Mouse (Mus musculus): ENCODE measurements around the gene Gpr137c. TPM values are rescaled to one million over a fixed set of nuclear protein-coding genes. Genes with fewer than 3 reads are reported as not detected.
A peak's percentile ranks its signal among the peaks of the same experiment; 100 is the strongest.

The Gpr137c gene
- polyA plus RNA-seq, 1 experiment from 2014 or later, result 0.10 TPM

DNA sequence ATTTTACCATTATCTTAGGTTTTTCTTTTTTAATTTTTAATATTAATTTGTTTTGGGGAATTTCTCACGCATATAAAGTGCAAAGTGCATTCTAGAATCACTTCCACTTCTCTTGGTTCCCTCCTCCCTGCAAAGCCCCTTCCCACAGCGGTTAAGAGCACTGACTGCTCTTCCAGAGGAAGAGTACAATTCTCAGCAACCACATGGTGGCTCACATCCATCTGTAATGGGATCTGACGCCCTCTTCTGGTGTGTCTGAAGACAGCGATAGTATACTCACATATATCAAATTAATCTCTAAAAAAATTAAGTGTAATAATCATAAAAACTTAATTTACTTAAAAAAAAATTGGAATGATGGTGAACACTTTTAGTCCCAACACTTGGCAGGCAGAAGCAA, 84.9 kb downstream of the Gpr137c start:
- H3K4me1 ChIP-seq (replicated peaks), result peaks cover 17% of the 10 kb centered on the region
- no peak overlapping the region for H3K27ac ChIP-seq
- ATAC-seq (ENCODE audit: low read depth) (no peak), DNase-seq (no peak)
- 76% methylated on average over 4 of the region's 4 CpGs for WGBS (ENCODE audit: insufficient replicate concordance)
- H3K27me3 ChIP-seq, result no peaks in the 10 kb centered on the region
- H3K9me3 ChIP-seq (replicated peaks), result no peaks in the 10 kb centered on the region
- peaks cover 60% of the 10 kb centered on the region for H3K36me3 ChIP-seq
- H3K4me2 ChIP-seq, result no peak overlapping the region
- no peak overlapping the region for H3K9ac ChIP-seq
- no peak overlapping the region for H3K4me3 ChIP-seq (replicated peaks)

DNA sequence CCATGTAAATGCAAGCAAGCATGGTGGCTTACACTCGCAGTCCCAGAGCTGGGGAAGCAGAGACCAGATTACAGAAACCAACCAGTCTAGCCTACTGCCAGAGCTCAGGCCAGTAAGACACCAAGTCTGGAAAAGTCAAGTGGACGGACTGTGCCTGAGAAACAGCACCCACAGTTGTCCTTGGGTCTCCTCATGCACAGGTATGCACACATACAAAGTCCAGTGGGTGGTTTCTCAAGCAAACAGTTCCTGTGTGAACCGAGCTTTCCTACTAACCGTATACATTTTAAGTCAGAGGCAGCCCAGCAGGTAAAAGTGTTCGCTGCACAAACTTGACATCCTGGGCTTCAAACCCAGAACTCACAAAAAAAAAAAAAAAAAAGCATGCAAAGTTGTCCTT, 86.3 kb downstream of the Gpr137c start:
- 76% methylated on average over 5 of the region's 5 CpGs for WGBS (ENCODE audit: insufficient replicate concordance)
- Histone ChIP-seq H3K36me3 (peaks cover 49% of the 10 kb centered on the region), H3K9me3 (replicated peaks) (no peaks in the 10 kb centered on the region), H3K9ac (no peak overlapping the region), H3K4me3 (replicated peaks) (no peak overlapping the region), H3K27me3 (no peaks in the 10 kb centered on the region), H3K4me1 (replicated peaks) (peaks cover 20% of the 10 kb centered on the region), H3K4me2 (no peak overlapping the region), H3K27ac (no peak overlapping the region)
- DNase-seq, result no peak
- ATAC-seq (ENCODE audit: low read depth), result 0 out of 2 replicates have a peak, but pooled peaks have one; percentile 36

DNA sequence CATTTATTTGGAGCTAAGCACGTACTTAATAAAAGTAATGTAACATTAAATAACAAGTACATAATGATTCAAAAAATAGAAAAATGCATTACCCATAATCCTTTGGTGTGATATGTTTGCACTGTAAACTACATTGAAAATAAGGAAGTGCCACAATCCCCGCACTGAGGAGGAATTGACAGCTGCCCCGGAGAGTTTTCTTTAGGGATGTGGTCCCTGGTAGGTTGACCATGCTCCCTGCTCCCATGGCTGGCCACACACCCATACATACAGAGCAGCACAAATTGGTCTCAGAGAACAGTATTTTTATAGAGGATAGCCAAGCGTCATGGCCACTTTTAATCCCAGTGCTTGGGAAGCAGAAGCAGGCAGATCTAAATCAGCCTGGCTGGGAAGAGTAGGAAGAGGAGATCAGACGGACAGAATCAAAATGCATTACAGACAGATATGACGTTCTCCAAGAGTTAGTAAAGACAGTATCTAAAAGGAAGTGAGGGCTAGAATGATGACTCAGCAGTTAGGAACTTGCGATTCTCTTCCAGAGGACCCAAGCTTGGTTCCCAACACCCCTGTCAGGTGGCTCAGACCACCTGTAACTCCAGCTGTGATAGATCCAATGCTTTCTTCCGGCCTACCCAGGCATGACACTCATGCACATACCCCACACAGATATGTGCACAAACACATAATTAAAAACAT, 88.3 kb downstream of the Gpr137c start:
- Histone ChIP-seq H3K4me1 (replicated peaks) (peaks cover 20% of the 10 kb centered on the region), H3K4me2 (no peak overlapping the region), H3K9me3 (replicated peaks) (no peaks in the 10 kb centered on the region), H3K9ac (no peak overlapping the region), H3K27ac (peak overlapping the region; percentile 19; the same call in 1 of the 2 replicates), H3K36me3 (peaks cover 31% of the 10 kb centered on the region), H3K27me3 (no peaks in the 10 kb centered on the region), H3K4me3 (replicated peaks) (no peak overlapping the region)
- 57% methylated on average over 8 of the region's 8 CpGs for WGBS (ENCODE audit: insufficient replicate concordance)
- DNase-seq (no peak), ATAC-seq (ENCODE audit: low read depth) (no peak)

DNA sequence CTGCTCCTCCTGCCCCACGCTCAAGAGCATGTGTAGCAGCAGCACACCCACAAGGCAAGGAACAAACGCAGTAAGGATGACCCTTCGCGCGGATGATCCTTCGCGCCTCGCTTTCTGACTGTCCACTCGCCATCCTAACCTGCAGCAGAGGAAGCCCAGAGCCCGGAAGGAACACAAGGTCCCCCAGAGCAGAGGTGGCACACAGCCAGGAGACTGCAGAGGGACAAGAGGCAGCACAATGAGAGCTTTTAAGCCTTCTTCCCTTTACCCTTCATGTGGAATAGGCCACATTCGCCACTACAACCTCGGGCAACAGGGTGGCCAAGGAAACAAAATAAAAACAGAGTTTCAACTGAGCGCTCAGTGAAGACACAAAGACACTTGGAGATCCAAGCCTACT, 90.1 kb downstream of the Gpr137c start:
- 88% methylated on average over 13 of the region's 13 CpGs for WGBS (ENCODE audit: insufficient replicate concordance)
- H3K27ac ChIP-seq, result no peak overlapping the region
- peaks cover 35% of the 10 kb centered on the region for H3K4me1 ChIP-seq (replicated peaks)
- no peak overlapping the region for H3K4me2 ChIP-seq
- H3K4me3 ChIP-seq (replicated peaks), result no peak overlapping the region
- no peaks in the 10 kb centered on the region for H3K27me3 ChIP-seq
- no peaks in the 10 kb centered on the region for H3K9me3 ChIP-seq (replicated peaks)
- no peak for DNase-seq
- H3K9ac ChIP-seq, result no peak overlapping the region
- no peak for ATAC-seq (ENCODE audit: low read depth)
- H3K36me3 ChIP-seq, result peaks cover 22% of the 10 kb centered on the region

DNA sequence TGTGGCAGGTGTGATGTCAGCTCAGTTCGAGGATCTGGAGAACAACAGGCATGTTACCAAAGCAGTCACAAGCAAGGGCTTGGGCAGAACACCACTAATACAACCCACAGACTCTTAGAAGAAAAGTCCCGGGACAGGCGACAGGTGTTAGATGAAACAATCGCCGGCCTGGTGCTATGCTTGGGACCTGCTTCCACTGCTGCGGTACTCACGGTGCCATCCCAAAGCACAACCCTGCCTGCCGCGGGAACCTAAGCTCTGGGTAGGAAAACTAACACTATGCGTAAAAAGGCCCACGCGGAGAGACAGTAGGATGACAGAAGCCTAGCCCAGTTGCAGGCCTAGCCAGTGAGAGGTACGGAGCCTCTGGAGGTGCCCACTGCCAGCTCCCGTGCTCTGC, 90.6 kb downstream of the Gpr137c start:
- Histone ChIP-seq H3K9me3 (replicated peaks) (no peaks in the 10 kb centered on the region), H3K4me3 (replicated peaks) (no peak overlapping the region), H3K36me3 (peaks cover 19% of the 10 kb centered on the region), H3K9ac (no peak overlapping the region), H3K27ac (no peak overlapping the region), H3K4me1 (replicated peaks) (peaks cover 39% of the 10 kb centered on the region), H3K27me3 (no peaks in the 10 kb centered on the region), H3K4me2 (no peak overlapping the region)
- DNase-seq, result no peak
- ATAC-seq (ENCODE audit: low read depth), result no peak
- WGBS (ENCODE audit: insufficient replicate concordance), result 92% methylated on average over 14 of the region's 14 CpGs

DNA sequence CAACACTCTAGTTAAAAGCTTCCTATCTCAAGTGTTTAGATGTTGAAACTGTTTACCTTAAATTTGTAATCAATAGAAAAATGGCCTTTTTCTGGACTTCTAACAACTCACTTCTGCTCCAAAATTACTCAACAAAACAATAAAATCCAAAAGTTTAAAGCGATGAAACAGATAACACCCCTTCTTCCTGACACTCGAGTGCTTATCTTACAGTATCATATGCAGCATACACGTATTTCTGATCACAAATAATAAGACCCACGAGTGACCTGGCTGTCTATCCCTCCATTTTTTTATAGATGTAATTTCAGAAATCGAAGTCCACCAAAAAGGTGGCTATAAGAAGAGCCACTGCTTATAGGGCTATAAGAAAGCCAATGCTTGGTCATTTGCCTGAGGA, 97.4 kb downstream of the Gpr137c start:
- Histone ChIP-seq H3K27ac (peak overlapping the region; percentile 90), H3K9me3 (replicated peaks) (no peaks in the 10 kb centered on the region), H3K9ac (peak overlapping the region; percentile 94), H3K27me3 (no peaks in the 10 kb centered on the region), H3K36me3 (peaks cover 5% of the 10 kb centered on the region; the same call in 1 of the 2 replicates), H3K4me1 (replicated peaks) (peaks cover 73% of the 10 kb centered on the region), H3K4me3 (replicated peaks) (peak overlapping the region; percentile 93), H3K4me2 (peak overlapping the region; percentile 90)
- DNase-seq (no peak), ATAC-seq (ENCODE audit: low read depth) (no peak)
- WGBS (ENCODE audit: insufficient replicate concordance), result 19% methylated on average over 5 of the region's 5 CpGs

DNA sequence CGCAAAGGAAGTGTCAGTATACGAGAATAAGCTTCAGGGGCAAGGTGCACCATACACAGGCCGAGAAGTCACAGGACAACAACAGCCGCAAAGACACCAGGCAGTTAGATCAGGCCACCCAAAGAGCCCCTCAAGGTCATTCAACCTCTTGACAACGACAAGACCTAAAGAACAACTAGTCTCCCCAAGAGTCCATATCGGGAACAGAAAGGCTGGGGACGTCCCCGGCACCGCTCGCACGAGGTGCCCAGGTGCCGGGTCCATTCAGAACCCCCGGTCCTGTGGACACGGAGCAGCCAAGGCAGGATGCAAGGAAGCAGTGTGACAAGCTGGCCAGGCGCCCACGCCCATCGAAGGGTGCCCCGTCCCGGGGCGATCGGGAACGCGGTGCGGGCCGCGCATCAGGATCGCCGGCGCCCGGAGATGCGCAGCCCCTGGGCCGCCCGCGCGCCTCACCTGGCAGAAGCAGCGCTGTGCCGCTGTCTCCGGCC, 98.4 kb downstream of the Gpr137c start:
- Histone ChIP-seq H3K27ac (peak overlapping the region; percentile 90), H3K4me3 (replicated peaks) (peak overlapping the region; percentile 93), H3K36me3 (peaks cover 5% of the 10 kb centered on the region; the same call in 1 of the 2 replicates), H3K4me1 (replicated peaks) (peaks cover 84% of the 10 kb centered on the region), H3K4me2 (peak overlapping the region; percentile 90), H3K9ac (peak overlapping the region; percentile 94), H3K9me3 (replicated peaks) (no peaks in the 10 kb centered on the region), H3K27me3 (no peaks in the 10 kb centered on the region)
- ATAC-seq (ENCODE audit: low read depth), result peak; percentile 55; the same call in 1 of the 2 replicates
- under 1% methylated on average over 38 of the region's 38 CpGs for WGBS (ENCODE audit: insufficient replicate concordance)
- DNase-seq, result no peak

DNA sequence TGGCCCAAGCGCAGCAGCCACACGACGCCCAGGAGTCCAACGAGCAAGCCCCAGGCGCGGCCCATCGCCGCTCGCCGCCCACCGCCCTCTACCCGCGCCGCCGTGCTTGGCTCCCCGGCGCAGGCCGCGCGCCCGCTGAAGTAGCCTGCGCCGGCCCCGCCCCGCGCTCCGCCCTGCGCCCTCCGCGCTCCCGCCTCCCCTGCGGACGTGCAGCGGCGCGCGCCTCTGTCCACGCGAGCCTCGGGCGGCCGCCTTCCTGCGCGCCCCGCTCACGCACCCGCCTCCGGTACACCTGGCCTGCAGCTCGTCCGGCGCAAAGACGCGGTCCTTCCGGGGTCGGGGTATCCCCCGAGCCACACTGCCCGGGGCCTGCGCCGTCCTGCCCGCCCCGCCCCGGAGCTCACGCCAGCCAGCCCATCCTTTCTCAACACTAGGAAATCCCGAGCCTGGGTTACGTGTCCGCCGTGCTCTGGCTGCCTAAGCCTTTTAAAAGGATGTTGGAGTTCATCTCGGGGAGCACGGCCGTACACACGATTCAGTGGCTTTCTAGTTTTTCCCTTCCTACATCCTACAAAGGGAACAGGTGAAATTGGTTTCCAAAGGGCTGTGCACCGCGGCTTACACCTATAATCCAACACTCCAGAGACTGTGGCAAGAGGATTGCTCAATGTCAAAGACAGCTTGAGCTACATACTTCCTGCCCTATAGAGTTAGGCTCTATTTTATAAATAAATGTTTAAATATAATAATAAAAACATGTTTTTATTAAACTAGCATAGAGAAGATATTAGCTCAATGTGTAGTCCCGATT, 99.1 kb downstream of the Gpr137c start, which contains the start of gene Ero1l:
TSS of gene Ero1l (minus strand) at position 346 of the 811 bp plus-strand sequence.
- ATAC-seq (ENCODE audit: low read depth), result peak; percentile 89
- no peaks in the 10 kb centered on the region for H3K9me3 ChIP-seq (replicated peaks)
- H3K4me3 ChIP-seq (replicated peaks), result peak within 1 kb of the TSS; percentile 93
- H3K9ac ChIP-seq, result peak within 1 kb of the TSS; percentile 94
- peak within 1 kb of the TSS; percentile 90 for H3K27ac ChIP-seq
- peaks cover 1% of the 10 kb centered on the region; the same call in 1 of the 2 replicates for H3K36me3 ChIP-seq
- peaks cover 85% of the 10 kb centered on the region for H3K4me1 ChIP-seq (replicated peaks)
- peak within 1 kb of the TSS; percentile 90 for H3K4me2 ChIP-seq
- DNase-seq, result peak; percentile 78
- WGBS (ENCODE audit: insufficient replicate concordance), result 1% methylated on average over 71 of the region's 74 CpGs
- H3K27me3 ChIP-seq, result no peaks in the 10 kb centered on the region

DNA sequence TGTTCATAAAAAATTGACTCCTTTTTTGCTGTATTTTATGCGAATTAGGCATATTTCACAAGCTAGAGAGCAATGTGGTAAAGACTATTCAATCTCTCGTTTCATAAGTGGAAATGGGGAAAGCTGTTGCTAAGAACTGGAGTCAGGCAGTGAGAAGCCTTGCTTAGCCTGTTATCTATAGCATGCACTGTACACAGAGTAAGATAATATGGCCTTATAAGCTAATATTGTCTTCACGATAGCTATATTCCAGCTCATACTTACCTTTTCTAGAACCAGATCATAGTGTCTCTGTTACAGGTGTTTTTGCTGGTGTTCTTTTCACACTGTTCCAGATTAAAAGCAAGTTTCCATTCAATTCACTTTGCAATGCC, 99.7 kb downstream of the Gpr137c start:
- H3K4me3 ChIP-seq (replicated peaks), result peak overlapping the region; percentile 93
- ATAC-seq (ENCODE audit: low read depth) (peak; percentile 62), DNase-seq (no peak)
- H3K36me3 ChIP-seq, result no peaks in the 10 kb centered on the region
- no peaks in the 10 kb centered on the region for H3K9me3 ChIP-seq (replicated peaks)
- WGBS (ENCODE audit: insufficient replicate concordance), result 14% methylated on average over 3 of the region's 3 CpGs
- H3K9ac ChIP-seq, result peak overlapping the region; percentile 94; the same call in 1 of the 2 replicates
- H3K27me3 ChIP-seq, result no peaks in the 10 kb centered on the region
- H3K4me1 ChIP-seq (replicated peaks), result peaks cover 83% of the 10 kb centered on the region
- peak overlapping the region; percentile 90 for H3K27ac ChIP-seq
- H3K4me2 ChIP-seq, result peak overlapping the region; percentile 90

DNA sequence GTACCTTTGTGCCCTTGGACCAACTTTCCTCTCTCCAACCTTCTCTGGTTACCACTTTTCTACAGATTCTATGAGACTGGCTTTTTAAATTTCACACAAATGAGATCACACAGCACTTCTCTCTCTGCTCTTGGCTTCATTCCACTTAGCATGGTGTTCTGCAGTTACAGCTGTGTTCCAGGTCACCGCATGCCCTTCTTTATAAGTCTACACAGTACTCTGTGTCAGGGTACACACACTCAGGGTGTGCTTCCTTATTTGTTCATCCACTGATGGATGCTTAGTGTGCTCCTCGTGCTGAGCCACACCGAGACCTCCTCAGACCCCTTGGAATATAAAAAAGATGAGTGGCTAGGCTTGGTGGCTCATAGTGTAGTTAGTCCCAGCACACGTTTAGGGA, 100.6 kb downstream of the Gpr137c start:
- peaks cover 82% of the 10 kb centered on the region for H3K4me1 ChIP-seq (replicated peaks)
- H3K4me2 ChIP-seq, result no peak overlapping the region
- no peak overlapping the region for H3K4me3 ChIP-seq (replicated peaks)
- no peaks in the 10 kb centered on the region for H3K9me3 ChIP-seq (replicated peaks)
- no peak for DNase-seq
- 74% methylated on average over 4 of the region's 4 CpGs for WGBS (ENCODE audit: insufficient replicate concordance)
- ATAC-seq (ENCODE audit: low read depth), result no peak
- no peak overlapping the region for H3K9ac ChIP-seq
- no peaks in the 10 kb centered on the region for H3K36me3 ChIP-seq
- H3K27ac ChIP-seq, result peak overlapping the region; percentile 67
- H3K27me3 ChIP-seq, result no peaks in the 10 kb centered on the region

DNA sequence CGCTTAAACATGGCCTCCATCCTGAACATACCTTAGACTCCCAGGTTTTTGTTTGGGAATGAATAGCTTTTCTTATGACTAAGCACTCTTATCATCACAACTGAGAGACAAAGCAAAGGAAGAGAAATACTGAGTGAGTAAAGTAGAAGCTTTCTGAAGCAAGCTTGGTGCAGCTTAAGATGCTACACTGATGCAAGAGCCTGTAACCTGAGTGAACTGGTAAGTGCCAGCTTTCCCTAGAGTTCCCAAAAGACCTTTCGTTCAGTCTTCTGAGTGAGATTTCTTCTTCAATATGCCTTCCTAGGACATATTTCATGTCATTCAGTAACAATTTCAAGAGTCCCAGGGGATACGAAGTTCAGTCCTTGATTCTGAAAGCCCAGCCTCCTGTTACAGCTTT, 101.5 kb downstream of the Gpr137c start:
- DNase-seq (no peak), ATAC-seq (ENCODE audit: low read depth) (no peak)
- WGBS (ENCODE audit: insufficient replicate concordance), result 75% methylated on average over 3 of the region's 3 CpGs
- Histone ChIP-seq H3K27ac (peak overlapping the region; percentile 84), H3K4me2 (peak overlapping the region; percentile 50), H3K9me3 (replicated peaks) (no peaks in the 10 kb centered on the region), H3K4me1 (replicated peaks) (peaks cover 77% of the 10 kb centered on the region), H3K27me3 (no peaks in the 10 kb centered on the region), H3K36me3 (no peaks in the 10 kb centered on the region), H3K9ac (peak overlapping the region; percentile 31), H3K4me3 (replicated peaks) (no peak overlapping the region)

All from liver, embryonic 13.5 days (tissue).